Mouse (Mus musculus): ENCODE data around the gene Mis12. TPM values are rescaled to one million over a fixed set of nuclear protein-coding genes. Genes with fewer than 3 reads are reported as not detected.
A peak's percentile ranks its signal among the peaks of the same experiment; 100 is the strongest.

Mis12 gene
- 10 to 100 TPM; 13.5 to 14.5 TPM for total RNA-seq (2021)

GRCm38 (mm10) chr11:71019201-71020068 lies at the start of gene Mis12, which contains the start of gene Derl2:
Mis12 (plus strand) TSS chr11:71019611.
Derl2 (minus strand) TSS chr11:71019841.
- DNase-seq: peak; percentile 98
- intact Hi-C loops (cut with DNase I): loop anchor here (5.0 kb wide), 1 partner anchor 138 kb away; no protein-coding TSS in a partner anchor

DNA sequence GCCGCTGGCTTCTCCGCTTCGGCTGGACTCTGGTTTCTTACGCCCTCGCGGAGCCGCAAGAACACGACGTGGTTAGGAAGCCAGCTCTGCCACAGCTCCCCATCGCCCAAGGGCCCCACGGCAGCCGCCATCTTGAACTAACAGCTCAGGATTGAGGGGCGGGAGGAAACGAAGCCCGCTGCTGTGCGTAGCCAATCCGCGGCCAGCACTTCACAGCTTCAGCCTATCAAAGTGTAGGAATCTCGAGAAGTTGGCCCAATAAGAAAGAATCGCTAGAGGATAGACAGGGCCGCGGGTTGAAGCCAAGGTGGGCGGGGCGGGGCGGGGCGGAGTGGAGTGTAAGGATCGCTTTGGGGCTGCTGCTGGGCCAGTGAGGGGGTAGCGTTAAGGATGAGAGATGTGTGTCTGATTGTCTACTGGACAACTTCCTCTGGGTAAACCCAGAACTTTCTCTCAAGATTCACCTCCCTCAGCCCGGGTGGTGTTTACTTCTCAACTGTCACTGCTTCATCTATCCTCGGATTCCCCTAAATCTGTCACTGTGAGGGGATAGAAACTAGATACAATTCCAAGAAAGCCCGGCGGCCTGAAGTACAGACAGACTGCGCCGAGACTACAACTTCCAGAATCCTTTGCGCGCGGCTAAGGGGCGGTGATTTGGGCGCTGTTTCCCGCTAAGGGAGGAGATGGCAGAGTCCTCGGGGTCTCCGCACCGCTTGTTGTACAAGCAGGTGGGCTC lies 49.4 kb upstream of the Mis12 start, which contains the start of the genes Nup88 and Rpain:
TSS of gene Nup88 (minus strand) at position 153 of the 739 bp plus-strand sequence.
TSS of gene Rpain (plus strand) at position 393 of the 739 bp plus-strand sequence.
- intact Hi-C loops (cut with DNase I): no loop called here
- peak; percentile 94 for DNase-seq

DNA sequence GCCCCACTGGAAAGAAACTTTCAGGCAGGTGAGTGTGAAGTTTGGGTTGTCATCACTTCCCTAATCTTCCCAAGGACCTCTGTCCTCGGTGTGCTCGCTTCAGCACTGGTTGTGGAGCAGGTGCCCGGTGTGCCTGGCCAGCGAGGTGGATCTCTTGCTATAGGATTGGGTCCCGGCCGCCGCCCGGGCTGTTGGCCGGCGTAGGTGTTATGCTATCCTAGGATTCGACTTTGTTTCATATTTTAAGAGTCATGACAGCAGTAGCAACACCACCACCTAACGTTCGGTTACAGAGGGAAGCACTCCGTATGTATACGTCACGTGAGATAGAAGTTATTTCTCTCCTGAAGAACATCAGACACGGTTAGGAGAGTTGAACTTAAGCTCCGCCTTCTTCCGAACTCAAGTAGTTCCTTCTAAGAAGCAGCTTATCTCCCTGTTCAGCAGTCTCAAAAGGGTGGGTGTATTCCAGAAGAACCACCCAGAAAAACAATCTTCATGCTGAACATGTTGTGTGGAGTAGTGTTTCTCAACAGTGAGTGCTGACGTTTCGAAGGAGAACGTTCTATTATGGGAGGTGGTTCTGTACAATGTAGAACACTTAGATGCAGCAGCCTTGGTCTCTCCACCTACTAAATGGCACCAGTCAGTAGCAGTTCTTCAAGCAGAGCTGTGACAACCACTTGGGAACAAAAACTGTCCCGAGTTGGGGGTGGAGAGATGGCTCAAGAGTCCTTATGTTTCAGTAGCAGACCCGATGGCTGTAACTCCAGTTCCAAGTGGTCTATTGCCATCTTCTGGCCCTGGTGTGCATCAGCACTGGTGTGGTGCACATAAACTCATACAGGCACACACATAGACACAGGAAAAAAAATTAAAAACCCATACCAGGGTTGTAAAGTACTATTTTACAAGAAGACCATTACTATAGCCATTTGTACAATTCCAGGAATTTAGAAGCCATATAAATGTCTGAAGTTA lies 48.6 kb upstream of the Mis12 start:
- intact Hi-C loops (cut with DNase I): no loop called here
- DNase-seq: no peak

- intact Hi-C loops (cut with DNase I): no loop called here
- DNase-seq: no peak
These were observed 46.8 kb upstream of the Mis12 start for GRCm38 (mm10) chr11:70972586-70972985.

- intact Hi-C loops (cut with DNase I): no loop called here
- peak; percentile 7 for DNase-seq
These were observed 45.5 kb upstream of the Mis12 start for GRCm38 (mm10) chr11:70973947-70974346.

DNA sequence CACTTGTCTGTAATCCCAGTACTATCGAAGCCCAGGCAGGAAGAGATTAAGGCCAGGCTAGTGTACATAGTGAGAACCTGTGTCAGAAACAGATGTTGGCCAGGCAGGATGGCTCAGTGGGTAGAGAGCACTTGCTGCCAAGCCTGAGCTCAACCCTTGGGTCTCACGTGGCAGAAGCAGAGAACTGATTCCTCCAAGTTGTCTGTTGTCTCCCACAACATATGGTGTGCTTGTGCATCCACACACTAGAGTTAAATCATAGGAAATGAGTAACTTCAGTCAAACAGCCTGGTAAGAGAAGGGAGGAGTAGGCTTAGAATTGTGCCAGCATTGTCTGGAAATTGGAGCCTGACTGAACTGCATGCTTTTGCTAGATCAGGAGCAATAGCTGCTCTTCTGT lies 44.2 kb upstream of the Mis12 start:
- DNase-seq: no peak
- intact Hi-C loops (cut with DNase I): no loop called here

DNA sequence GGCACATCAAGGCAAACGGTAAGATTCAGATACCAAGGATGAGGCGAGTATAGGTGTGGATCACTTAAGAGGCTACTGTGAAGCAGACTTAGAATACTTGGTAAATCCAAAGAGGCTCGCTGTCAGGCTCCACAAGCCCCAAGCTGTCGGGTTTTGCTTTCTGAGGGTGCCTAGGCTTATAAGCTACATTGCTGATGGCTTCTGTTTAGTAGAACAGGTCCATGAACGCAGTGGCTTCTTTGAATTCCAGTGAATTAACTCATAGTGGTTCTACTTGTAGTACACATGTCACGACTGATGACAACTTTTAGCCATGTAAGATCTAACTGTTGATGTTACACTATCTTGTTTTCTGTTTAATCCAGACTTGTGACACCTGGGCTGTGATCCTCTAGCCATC lies 42.1 kb upstream of the Mis12 start:
- intact Hi-C loops (cut with DNase I): no loop called here
- no peak for DNase-seq

DNA sequence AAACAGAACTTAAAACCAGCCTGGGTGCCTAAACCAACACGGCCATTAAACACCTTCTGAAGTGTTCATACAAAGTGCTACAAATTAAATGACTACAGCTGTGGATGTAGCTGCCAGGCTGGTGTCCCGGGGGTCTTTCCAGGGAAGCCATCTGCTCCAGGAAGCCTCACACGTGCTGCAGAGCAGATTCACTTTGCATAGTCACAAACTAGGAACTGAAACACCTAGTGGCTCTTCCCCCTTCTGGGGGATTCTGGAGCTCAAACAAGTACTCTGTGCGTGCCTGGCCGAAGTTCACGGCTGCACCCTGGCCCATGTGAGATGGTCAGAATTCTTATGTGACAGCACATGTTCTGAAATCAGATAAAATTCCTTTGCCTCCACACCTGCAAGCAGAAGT lies 39.2 kb upstream of the Mis12 start:
- DNase-seq: no peak
- intact Hi-C loops (cut with DNase I): no loop called here

- intact Hi-C loops (cut with DNase I): no loop called here
- no peak for DNase-seq
These were observed 38.5 kb upstream of the Mis12 start for GRCm38 (mm10) chr11:70980751-70981510.

DNA sequence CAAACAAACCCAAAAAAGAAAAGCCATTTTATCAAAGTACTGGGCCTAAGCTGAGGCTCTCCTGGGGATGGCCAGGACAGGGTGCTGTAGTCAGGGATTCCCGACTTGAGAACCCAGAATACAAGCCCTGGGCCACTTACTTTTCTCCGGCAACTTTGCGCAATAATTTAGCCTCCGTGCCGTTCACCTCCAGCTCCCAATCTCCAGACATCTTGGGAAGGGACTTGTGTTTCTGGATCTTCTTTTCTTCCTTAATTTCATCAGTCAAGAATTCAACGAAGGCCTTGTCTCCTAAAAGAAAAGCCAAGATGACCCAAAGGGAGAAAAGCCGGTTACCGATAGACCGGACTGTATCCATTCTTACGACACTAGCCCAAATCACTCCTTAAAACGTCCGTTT lies 37.4 kb upstream of the Mis12 start:
- no peak for DNase-seq
- intact Hi-C loops (cut with DNase I): no loop called here

GRCm38 (mm10) chr11:70982557-70983228 lies 36.7 kb upstream of the Mis12 start, which contains the start of gene C1qbp:
C1qbp (minus strand) TSS chr11:70983026.
- intact Hi-C loops (cut with DNase I): no loop called here

GRCm38 (mm10) chr11:71001167-71001566 lies 18.2 kb upstream of the Mis12 start:
- intact Hi-C loops (cut with DNase I): loop anchor here (10.0 kb wide), 1 partner anchor 54 kb away; no protein-coding TSS in a partner anchor
- DNase-seq: no peak

More at GRCm38 (mm10) chr11:70982557-70983228, 36.7 kb upstream of the Mis12 start, which contains the start of gene C1qbp:
- peak; percentile 96 for DNase-seq

DNA sequence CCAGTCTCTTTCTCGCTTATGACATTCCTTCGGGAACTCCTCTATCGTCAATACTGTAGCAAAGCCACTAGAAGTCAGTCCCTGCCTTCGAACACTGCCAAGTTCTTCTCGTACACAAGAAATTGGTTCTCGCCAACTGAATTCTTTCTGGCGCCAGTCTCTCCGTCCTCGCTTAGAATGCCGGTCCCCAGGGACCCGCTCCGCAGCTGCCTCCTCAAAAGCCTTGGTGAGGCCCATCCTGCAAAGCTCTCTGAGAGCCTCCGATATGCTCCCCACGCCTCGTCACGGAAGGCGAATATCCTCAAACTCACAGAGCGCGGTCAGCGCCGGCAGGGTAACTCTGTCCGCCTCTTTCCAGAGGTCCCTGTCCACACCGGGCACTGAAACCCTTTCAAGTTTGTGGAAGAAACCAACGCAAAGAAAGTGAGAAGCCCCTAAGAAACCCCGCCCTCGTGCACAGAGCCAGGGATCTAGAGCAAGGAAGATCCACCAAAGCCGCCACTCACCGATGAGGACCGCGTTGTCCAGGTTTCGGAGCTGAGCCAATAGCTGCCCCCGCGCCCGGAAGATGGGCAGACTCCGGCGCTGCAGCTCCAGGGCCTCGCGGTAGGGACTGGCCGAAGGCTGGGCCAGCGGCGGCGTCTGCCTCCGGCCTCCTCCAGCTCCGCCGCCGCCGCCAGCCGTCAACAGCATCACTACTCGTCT lies 15.6 kb upstream of the Mis12 start:
- intact Hi-C loops (cut with DNase I): loop anchor here (10.0 kb wide), 1 partner anchor 51 kb away; no protein-coding TSS in a partner anchor
- peak; percentile 44 for DNase-seq

GRCm38 (mm10) chr11:71004316-71004773 lies 15.1 kb upstream of the Mis12 start, which contains the start of gene Dhx33:
Dhx33 (minus strand) TSS chr11:71004437.
- intact Hi-C loops (cut with DNase I): loop anchor here (10.0 kb wide), 1 partner anchor 50 kb away; no protein-coding TSS in a partner anchor
- DNase-seq: peak; percentile 98

GRCm38 (mm10) chr11:71005046-71005445 lies 14.4 kb upstream of the Mis12 start:
- DNase-seq: no peak
- intact Hi-C loops (cut with DNase I): loop anchor here (10.0 kb wide), 1 partner anchor 50 kb away; no protein-coding TSS in a partner anchor

GRCm38 (mm10) chr11:71007026-71007425 lies 12.4 kb upstream of the Mis12 start:
- intact Hi-C loops (cut with DNase I): loop anchor here (10.0 kb wide), 1 partner anchor 48 kb away; no protein-coding TSS in a partner anchor
- no peak for DNase-seq

GRCm38 (mm10) chr11:71007831-71008230 lies 11.6 kb upstream of the Mis12 start:
- DNase-seq: no peak
- intact Hi-C loops (cut with DNase I): loop anchor here (10.0 kb wide), 1 partner anchor 47 kb away; no protein-coding TSS in a partner anchor

Measured in left cerebral cortex, postnatal 4 days (tissue).